Mouse (Mus musculus) MEL-GATA-1-ER (cell line): Measurements from ENCODE around the gene Atxn1.
A peak's percentile ranks its signal among the peaks of the same experiment; 100 is the strongest.

Source experiments
- DNase-seq: peaks from one replicate; pipeline ENCODE4 v3.0.0-alpha.2; 2012; ENCODE audit warnings: low read depth; ENCODE audit errors: extremely low read depth

Gene Atxn1

GRCm38 (mm10) chr13:45636435-45636834 is 328.4 kb downstream of the Atxn1 start:
- DNase-seq = no peak

- no peak for DNase-seq
Measured at GRCm38 (mm10) chr13:45633918-45634317, 330.9 kb downstream of the Atxn1 start.

GRCm38 (mm10) chr13:45632133-45632532 is 332.7 kb downstream of the Atxn1 start:
- no peak for DNase-seq

- DNase-seq = no peak
Measured at GRCm38 (mm10) chr13:45630518-45631290, 334.1 kb downstream of the Atxn1 start.

GRCm38 (mm10) chr13:45629750-45630149 is 335.1 kb downstream of the Atxn1 start:
- DNase-seq = no peak

- DNase-seq = no peak
Measured at GRCm38 (mm10) chr13:45628341-45628740, 336.5 kb downstream of the Atxn1 start.

- DNase-seq = no peak
Measured at GRCm38 (mm10) chr13:45627206-45627751, 337.5 kb downstream of the Atxn1 start.

GRCm38 (mm10) chr13:45625740-45626139 is 339.1 kb downstream of the Atxn1 start:
- no peak for DNase-seq

GRCm38 (mm10) chr13:45623846-45624245 is 341.0 kb downstream of the Atxn1 start:
- no peak for DNase-seq

GRCm38 (mm10) chr13:45622871-45623546 is 341.8 kb downstream of the Atxn1 start:
- no peak for DNase-seq

- DNase-seq = no peak
Measured at GRCm38 (mm10) chr13:45620687-45621086, 344.1 kb downstream of the Atxn1 start.

GRCm38 (mm10) chr13:45620281-45620680 is 344.5 kb downstream of the Atxn1 start:
- no peak for DNase-seq

- DNase-seq = no peak
Measured at GRCm38 (mm10) chr13:45617988-45618387, 346.8 kb downstream of the Atxn1 start.

- DNase-seq = no peak
Measured at GRCm38 (mm10) chr13:45614762-45615161, 350.0 kb downstream of the Atxn1 start.

- DNase-seq = peak; percentile 11
Measured at GRCm38 (mm10) chr13:45613346-45613745, 351.5 kb downstream of the Atxn1 start.

GRCm38 (mm10) chr13:45611554-45611953 is 353.3 kb downstream of the Atxn1 start:
- DNase-seq = no peak

GRCm38 (mm10) chr13:45609461-45609860 is 355.3 kb downstream of the Atxn1 start:
- DNase-seq = no peak

- no peak for DNase-seq
Measured at GRCm38 (mm10) chr13:45608593-45608992, 356.2 kb downstream of the Atxn1 start.

- DNase-seq = no peak
Measured at GRCm38 (mm10) chr13:45607946-45608345, 356.9 kb downstream of the Atxn1 start.

- no peak for DNase-seq
Measured at GRCm38 (mm10) chr13:45603636-45604035, 361.2 kb downstream of the Atxn1 start.

- DNase-seq = no peak
Measured at GRCm38 (mm10) chr13:45600443-45600842, 364.4 kb downstream of the Atxn1 start.

GRCm38 (mm10) chr13:45599831-45600230 is 365.0 kb downstream of the Atxn1 start:
- DNase-seq = no peak
